Mouse (Mus musculus) erythroblast, embryonic 14.5 days (primary cell): ENCODE data around the gene Alg9.

Source experiments
- GATA1 ChIP-seq: IDR thresholded peaks from 2 replicates; pipeline ENCODE4 v1.6.1; 2012; ENCODE audit warnings: low read length, inconsistent platforms, mixed read lengths
- TAL1 ChIP-seq: IDR thresholded peaks from 3 replicates; pipeline ENCODE4 v1.6.1; 2012; ENCODE audit warnings: low read length, inconsistent platforms, mixed read lengths

DNA sequence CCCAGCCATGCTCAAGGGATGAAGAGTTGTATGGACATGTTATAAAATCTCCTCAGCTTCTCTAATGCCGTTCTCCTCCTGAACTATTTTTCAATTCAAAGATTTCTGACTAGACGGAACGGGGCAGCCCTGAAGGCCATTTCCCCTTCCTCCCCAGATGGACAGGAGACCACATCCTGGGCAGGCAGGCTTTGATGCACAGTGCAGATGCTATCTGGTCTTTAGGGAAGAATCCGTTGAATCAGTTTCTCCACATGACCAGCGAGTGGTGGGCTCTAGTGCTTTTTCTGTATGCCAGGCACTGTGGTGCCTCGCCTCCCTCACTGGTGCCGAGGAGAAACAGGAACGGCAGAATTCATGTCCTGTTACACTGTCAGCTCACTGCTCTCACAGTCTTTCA lies 59.0 kb downstream of the Alg9 start:
- TF ChIP-seq GATA1 (no peak), TAL1 (no peak)
